Mouse (Mus musculus) brown adipose tissue, adult 24 weeks (tissue): ENCODE measurements around the gene Cacna1c. TPM values are rescaled to one million over a fixed set of nuclear protein-coding genes. Genes with fewer than 3 reads are reported as not detected.

Experiments used
- H3K27ac ChIP-seq: fragments of 200-500 bp; replicated peaks from 2 replicates; pipeline ENCODE4 v1.5.1; 2012; ENCODE audit warnings: low read depth, mild to moderate bottlenecking, low read length
- H3K4me1 ChIP-seq: fragments of 200-500 bp; 2 replicates; pipeline ENCODE4 v1.6.1; 2012; ENCODE audit warnings: low read length, mixed read lengths; ENCODE audit not compliant: control insufficient read depth, insufficient read depth, insufficient read length
- H3K4me3 ChIP-seq: fragments of 200-500 bp; 2 replicates; pipeline ENCODE4 v1.5.1; 2012; ENCODE audit warnings: low read depth, mild to moderate bottlenecking, low read length, moderate library complexity; ENCODE audit not compliant: insufficient read depth
- polyA plus RNA-seq: library from polyadenylated mRNA; stranded (reverse); fragments of >200 nt; gene quantifications from 2 replicates; pipeline ENCODE4 v1.2.4, GENCODE M21; 2012; ENCODE audit not compliant: missing spikeins, insufficient read depth, insufficient read length

The Cacna1c gene
- polyA plus RNA-seq, 1 experiment = 0.48 TPM

GRCm38 (mm10) chr6:119137768-119138167 lies 58.5 kb downstream of the Cacna1c start:
- H3K4me3 ChIP-seq = no peak overlapping the region
- H3K27ac ChIP-seq = no peak overlapping the region
- H3K4me1 ChIP-seq = no peaks in the 10 kb centered on the region

DNA sequence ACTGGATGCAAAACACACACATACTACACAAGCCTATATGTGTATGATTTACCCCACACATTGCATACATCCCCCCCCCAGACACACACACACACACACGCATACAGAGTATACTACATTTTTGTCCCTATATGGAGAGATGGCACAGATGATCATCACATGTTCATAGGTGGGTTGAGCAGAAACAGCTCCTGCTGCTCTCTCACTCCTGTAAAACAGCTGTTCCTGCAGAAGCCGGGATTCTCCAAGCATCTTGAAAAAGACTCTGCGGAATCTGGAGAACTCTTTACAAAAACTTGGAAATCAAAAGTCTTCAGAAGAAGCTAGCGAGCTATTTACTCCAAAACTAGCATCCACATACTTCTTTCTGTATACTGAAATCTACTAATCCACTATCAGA lies 63.4 kb downstream of the Cacna1c start:
- Histone ChIP-seq H3K4me3 (no peak overlapping the region), H3K27ac (no peak overlapping the region), H3K4me1 (no peaks in the 10 kb centered on the region)

DNA sequence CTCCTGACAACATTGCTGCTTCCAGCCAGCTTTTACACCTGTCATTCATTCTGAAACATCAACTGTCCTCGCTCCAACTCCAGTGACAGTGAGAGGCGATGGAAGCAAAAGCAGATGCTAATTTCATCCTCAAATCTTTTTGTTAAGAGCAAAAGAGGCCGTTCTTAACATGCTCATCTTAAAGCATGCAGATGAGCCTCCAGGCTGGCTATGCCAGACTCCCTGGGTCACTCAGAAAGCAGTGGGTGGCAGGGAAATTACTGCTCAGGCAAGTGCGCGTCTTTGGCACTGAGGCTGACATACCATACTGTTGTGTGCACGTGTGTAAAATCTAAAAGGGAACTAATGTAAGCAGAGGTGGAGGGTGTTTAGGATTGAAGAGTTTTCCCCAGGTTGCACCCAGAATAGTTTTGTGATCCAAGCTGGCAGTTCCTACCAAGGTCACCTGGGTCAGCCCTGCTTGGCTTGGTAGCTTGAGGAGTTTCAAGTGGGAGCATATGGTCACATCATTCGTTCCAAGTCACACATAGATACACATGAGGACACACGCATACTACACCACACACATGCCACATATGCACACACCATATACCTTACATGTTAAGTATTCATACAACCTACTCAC lies 64.0 kb downstream of the Cacna1c start:
- Histone ChIP-seq H3K27ac (no peak overlapping the region), H3K4me1 (no peaks in the 10 kb centered on the region), H3K4me3 (no peak overlapping the region)

- H3K4me1 ChIP-seq = no peaks in the 10 kb centered on the region
- no peak overlapping the region for H3K27ac ChIP-seq
- no peak overlapping the region for H3K4me3 ChIP-seq
Measured at GRCm38 (mm10) chr6:119129664-119130063, 66.6 kb downstream of the Cacna1c start.

DNA sequence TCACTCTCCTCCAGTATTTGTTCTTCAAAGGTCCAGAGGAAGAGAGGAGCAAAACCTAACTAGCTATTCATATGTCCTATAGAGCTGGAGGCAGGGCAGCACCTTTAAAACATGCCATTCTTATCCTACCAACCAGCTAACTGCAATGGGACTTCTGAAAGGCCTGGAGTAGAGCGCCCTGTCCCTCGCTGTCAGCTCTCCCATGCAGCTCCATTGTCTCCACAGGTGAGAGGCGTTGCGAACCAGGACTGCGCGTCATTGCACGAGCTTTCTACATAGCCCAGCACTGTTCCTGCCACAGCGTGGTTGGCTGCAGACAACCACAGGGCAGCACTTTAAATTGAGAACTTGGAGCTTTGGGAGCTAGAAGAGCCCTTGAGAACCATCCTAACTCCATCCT lies 67.7 kb downstream of the Cacna1c start:
- H3K4me3 ChIP-seq = no peak overlapping the region
- no peak overlapping the region for H3K27ac ChIP-seq
- no peaks in the 10 kb centered on the region for H3K4me1 ChIP-seq

GRCm38 (mm10) chr6:119128076-119128475 lies 68.1 kb downstream of the Cacna1c start:
- Histone ChIP-seq H3K27ac (no peak overlapping the region), H3K4me1 (no peaks in the 10 kb centered on the region)

DNA sequence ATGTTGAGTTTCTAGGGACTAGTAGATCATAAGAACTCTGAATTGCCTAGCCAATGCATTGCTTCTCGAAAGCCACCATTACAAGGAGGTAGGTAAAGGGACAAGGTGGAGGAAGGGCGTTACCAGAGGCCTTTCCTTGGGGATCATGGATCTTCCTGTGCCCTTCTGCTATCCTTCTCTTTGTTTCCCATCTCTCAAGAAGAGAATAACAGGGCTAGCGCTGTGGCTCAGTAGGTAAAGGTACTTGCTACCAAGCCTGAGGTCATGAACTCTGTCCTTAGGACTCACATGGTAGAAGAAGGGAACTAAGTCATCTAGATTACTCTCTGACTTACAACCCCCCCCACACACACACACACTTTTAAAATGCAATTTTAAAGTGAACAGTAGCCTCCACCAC lies 69.2 kb downstream of the Cacna1c start:
- no peaks in the 10 kb centered on the region for H3K4me1 ChIP-seq

More at GRCm38 (mm10) chr6:119128076-119128475, 68.1 kb downstream of the Cacna1c start:
- no peak overlapping the region for H3K4me3 ChIP-seq

DNA sequence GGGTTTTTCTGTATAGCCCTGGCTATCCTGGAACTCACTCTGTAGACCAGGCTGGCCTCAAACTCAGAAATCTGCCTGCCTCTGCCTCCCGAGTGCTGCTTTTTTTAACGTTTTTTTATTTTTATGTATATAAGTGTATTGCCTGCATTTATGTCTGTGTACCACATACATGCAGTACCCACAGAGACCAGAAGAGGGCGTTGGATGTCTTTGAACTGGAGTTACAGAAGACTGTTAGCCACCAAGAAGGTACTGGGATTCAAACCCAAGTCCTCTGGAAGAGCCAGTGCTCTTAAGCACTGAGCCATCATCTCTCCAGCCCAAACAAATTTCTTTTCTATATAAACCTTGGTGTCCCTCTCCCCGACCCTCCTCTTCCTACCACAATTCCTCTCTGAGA lies 77.8 kb downstream of the Cacna1c start:
- no peaks in the 10 kb centered on the region for H3K4me1 ChIP-seq
- H3K4me3 ChIP-seq = no peak overlapping the region
- no peak overlapping the region for H3K27ac ChIP-seq

More for the DNA sequence above, 69.2 kb downstream of the Cacna1c start:
- Histone ChIP-seq H3K27ac (no peak overlapping the region), H3K4me3 (no peak overlapping the region)

DNA sequence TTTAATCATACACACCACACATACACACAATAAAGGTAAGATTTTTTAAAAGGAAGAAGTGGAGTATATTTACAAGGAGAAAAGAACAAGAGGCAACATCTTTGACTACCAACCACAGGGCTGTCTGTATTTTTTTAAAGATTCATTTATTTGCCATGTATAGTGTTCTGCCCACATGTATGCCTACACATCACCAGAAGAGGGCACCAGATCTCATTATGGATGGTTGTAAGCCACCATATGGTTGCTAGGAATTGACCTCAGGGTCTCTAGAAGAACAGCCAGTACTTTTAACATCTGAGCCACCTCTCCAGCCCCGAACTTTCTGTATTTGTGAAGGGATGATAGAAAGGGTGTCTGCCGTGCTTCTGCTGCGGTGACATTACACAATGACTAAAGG lies 79.9 kb downstream of the Cacna1c start:
- Histone ChIP-seq H3K4me3 (no peak overlapping the region), H3K4me1 (no peaks in the 10 kb centered on the region), H3K27ac (no peak overlapping the region)

- Histone ChIP-seq H3K4me3 (no peak overlapping the region), H3K27ac (no peak overlapping the region), H3K4me1 (no peaks in the 10 kb centered on the region)
Measured at GRCm38 (mm10) chr6:119113362-119113761, 82.9 kb downstream of the Cacna1c start.

DNA sequence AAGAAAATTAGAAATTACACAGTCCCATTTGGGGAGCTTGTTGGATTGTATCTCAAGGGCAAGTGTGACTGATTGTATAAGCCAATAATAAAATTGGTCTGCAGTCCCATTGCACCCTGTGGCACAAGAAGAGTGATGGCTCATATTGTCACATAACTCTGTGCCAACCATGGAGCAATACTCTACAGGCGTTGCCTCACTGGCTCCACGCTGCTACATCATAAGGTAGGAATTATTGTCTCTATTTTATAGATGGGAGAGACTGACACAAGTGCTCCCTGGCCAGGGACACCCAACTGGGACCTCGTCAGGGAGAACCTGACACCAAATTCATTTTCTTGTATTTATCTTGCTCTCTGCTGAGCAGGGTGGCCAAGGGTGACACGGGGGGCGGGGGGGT lies 85.8 kb downstream of the Cacna1c start:
- Histone ChIP-seq H3K4me3 (no peak overlapping the region), H3K27ac (no peak overlapping the region), H3K4me1 (no peaks in the 10 kb centered on the region)

GRCm38 (mm10) chr6:119108466-119109394 lies 87.5 kb downstream of the Cacna1c start:
- no peaks in the 10 kb centered on the region for H3K4me1 ChIP-seq
- H3K4me3 ChIP-seq = peak overlapping the region; percentile 66
- H3K27ac ChIP-seq = no peak overlapping the region

DNA sequence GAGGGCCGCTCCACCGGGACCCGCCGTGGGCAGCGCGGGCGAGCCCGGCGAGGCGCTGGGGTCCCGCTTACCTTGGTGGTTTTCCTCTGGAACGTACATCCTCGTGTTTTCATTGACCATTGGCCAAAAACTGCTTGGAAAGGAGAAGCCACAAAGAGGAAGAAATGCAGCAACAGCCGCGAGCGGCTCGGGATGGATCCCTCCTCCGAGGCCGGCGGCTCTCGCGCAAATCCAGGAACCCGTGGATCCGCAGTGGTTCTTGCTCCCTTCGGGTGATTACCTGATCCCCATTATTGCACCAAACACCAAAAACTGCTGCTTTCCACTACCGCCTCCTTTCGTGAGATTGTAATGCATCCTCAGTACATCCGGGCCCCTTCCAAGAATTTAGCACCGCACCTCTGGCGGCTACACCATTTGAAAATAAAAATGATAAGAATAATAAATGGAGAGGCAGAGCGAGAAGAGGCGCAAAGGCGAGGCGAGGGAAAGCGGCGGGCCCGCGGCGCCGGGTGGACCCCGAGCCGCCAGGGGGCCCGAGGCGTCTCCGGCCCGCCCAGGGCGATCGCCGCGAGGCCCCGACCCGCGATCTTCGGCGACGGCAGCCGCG lies 88.3 kb downstream of the Cacna1c start:
- no peak overlapping the region for H3K27ac ChIP-seq
- H3K4me1 ChIP-seq = no peaks in the 10 kb centered on the region
- peak overlapping the region; percentile 66 for H3K4me3 ChIP-seq

- no peak overlapping the region for H3K27ac ChIP-seq
- H3K4me3 ChIP-seq = peak overlapping the region; percentile 66
- no peaks in the 10 kb centered on the region for H3K4me1 ChIP-seq
Measured at GRCm38 (mm10) chr6:119107140-119107855, 88.9 kb downstream of the Cacna1c start.

- no peaks in the 10 kb centered on the region for H3K4me1 ChIP-seq
- peak overlapping the region; percentile 66 for H3K4me3 ChIP-seq
- no peak overlapping the region for H3K27ac ChIP-seq
Measured at GRCm38 (mm10) chr6:119106726-119107125, 89.5 kb downstream of the Cacna1c start.
